Mouse (Mus musculus): Measurements from ENCODE around the gene Eml2. TPM values are rescaled to one million over a fixed set of nuclear protein-coding genes. Genes with fewer than 3 reads are reported as not detected.

Gene Eml2
- total RNA-seq, 2 experiments from 2014 or later, result 9.6 to 10.0 TPM

DNA sequence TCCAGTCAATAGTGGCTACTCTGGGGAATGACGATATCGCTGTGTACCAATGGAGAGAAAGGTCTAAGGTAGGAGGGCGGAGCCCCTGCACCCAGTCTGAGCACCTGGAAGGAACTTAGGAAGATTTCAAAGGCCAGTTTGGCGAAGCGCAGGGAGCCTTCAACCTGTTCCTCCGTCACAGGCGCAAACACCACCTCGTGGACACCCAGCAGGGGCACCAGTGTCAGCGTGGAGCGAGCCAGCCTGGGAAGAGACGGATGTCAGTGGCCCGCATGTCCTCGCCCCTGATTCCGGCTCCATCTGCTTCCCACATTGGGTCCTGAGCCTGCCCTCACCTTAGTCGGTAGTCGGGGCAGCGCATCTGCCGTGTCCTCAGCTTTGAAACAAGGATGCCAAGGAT, 16.8 kb upstream of the Eml2 start:
- no peak for DNase-seq
- intact Hi-C loops (cut with DNase I), result loop anchor here (5.0 kb wide), 1 partner anchor 48 kb away; no protein-coding TSS in a partner anchor

DNA sequence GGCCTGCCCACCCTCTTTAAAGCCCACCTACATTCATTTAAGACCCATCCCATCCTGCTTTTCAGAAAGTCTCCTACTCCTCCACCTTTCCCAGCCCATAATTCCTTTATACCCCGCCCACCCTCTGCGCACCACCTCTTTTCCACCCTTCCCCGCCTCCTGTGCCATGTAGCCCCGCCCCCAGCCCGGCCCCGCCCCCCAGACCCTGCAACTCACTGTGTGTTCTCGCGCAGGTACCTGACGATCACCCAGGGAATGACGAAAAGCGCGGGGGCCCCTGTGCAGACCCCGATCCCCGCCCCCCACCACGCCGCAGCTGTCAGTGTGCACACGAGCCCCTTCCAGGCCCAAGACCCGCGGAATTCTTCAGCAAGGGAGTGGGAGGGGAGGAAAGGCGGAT, 16.1 kb upstream of the Eml2 start:
- intact Hi-C loops (cut with DNase I), result no loop called here
- DNase-seq, result no peak

DNA sequence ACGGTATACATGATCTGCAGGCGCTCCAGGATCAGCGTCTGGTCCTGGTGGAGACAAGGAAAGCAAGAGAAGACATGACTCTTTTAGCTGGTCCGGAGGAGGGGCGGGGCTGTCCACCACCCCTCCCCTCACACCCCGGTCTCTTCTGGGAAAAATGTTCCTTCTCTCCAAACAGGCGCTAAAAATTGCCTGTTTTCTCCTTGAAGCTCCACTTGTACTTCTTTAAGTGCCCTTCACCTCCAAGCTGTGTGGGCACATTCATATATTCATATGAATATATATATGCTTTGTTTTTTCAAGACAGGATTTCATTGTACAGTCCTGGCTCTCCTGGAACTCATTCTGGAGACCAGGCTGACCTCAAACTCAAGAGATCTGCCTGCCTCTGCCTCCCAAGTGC, 13.3 kb upstream of the Eml2 start:
- DNase-seq, result no peak
- intact Hi-C loops (cut with DNase I), result no loop called here

DNA sequence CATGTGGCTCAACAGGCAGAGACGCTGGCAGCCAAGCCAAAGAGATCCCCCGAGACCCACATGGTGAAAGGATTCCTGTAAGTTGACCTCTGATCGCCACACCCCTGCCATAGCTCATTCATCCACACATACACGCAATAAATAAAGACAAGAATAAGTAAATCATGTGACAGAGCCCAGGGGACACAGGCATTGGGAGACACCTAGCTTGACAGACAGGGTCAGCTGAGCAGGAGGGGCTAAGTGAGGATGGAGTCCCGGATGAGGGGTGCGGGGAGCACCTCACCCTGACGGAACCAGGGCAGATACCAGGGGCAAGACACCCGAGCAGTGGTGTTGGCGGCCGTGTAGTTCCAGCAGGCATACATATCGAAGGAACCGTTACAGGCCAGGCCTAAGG, 12.5 kb upstream of the Eml2 start:
- intact Hi-C loops (cut with DNase I), result no loop called here
- DNase-seq, result no peak

DNA sequence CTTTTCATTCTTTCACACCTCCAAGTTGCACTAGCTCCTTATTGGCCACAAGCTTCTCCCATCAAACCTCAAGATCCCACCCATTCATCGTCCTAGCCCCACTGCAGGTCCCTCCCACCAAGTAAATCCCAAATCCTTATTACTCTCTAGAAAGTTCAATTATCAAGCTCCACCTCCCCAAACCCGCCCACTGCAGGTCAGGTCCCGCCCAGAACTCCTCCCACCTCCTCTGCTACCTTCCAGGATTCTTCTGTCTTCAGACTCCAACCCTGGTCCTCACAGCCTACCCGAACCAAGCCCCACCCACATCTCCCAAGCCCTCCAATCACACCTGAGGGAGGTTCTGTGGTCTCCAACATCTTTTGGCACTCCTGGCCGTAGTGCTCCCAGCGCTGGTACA, 12.0 kb upstream of the Eml2 start:
- DNase-seq, result no peak
- intact Hi-C loops (cut with DNase I), result no loop called here

DNA sequence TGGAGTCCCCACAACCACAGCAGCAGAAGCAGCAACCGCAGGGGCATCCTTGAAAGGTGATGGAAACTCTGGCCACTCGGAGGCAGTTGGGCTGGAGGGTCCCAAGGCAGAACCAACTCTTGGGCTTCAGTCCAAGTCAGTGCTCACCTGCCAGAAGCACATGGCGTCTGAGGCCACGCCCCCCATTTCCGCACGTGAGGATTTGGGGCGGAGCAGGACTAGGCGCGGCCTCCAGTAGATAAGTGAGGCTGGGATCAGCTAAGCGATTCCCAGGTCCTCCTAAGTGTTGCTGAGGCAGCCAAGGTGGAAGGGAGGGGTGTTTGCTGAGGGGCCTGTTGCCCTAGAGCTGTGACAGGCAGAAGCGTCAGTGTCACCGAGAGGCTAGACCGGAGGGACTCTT, 11.2 kb upstream of the Eml2 start:
- intact Hi-C loops (cut with DNase I), result no loop called here
- no peak for DNase-seq

DNA sequence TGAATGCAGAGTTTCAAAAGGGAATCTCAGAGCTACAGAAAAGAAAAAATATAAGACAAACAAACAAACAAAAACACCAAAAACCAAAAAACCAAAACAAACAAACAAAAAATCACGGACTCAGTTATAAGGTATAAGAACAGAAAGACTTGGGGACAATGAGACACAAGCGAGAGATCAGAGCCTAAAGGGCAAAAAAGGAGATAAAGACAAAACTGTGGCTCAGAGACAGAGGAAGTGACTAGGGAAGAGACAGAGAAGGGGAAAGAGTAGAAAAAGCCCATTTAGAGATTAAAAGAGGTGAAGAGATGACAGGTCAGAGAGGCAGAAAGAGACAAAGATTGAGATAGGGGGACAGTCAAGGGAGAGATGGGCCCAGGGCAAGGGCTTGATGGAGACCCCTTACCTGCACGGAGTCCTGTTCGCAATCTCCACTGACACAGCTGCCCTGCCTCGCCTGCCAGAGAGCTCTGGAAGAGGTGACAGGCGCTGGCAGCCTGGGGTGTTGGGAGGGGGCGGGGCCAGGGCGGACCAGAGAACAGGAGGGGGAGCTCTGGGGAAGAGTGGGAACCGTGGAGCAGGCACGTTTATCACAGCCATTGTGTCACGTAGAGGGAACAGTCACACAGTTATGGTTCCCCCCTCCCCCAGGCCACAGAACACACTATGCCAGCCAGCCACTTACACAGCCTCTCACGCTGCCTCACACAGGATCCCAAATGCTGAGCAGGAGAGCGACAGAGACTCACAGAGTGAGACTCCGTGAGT, 10.4 kb upstream of the Eml2 start, which contains the start of gene Gipr:
Gene Gipr (minus strand): TSS at position 472 of the 768 bp plus-strand sequence.
- intact Hi-C loops (cut with DNase I), result no loop called here
- no peak for DNase-seq

DNA sequence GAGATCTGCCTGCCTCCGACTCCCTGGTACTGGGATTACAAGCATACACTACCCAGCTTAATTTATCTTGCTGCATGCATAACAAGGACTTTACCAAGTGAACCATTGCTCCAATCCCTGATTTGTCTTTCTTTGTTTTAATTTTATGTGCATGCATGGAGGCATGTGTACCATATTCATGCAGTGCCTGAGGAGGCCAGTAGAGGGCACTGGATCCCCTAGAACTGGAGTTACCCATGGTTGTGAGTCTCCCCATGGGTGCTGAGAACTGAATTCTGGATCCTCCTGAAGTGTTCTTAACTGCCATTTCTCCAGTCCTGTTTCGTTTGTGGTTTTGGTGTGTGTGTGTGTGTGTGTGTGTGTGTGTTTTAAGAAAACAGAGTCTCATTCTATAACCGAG, 9.2 kb upstream of the Eml2 start:
- no peak for DNase-seq
- intact Hi-C loops (cut with DNase I), result no loop called here

DNA sequence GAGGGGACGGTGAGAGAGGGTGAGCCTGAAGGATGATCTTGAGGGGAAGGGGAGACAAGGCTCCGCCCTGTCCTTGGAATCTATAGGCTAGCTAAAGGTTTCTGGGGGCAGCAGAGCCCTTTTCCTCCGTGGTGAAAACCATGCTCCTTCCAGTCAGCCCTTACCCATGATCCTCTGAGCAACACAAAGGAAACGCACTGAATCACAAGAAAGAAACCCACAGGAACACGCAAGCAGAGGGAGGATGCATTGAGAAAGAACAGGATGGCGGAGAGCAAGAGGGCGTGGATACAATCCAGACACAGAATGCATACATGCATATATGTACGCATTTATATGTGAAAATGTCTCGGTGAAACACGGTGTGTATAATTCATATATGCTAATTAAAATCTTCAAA, 6.7 kb upstream of the Eml2 start:
- intact Hi-C loops (cut with DNase I), result no loop called here

DNA sequence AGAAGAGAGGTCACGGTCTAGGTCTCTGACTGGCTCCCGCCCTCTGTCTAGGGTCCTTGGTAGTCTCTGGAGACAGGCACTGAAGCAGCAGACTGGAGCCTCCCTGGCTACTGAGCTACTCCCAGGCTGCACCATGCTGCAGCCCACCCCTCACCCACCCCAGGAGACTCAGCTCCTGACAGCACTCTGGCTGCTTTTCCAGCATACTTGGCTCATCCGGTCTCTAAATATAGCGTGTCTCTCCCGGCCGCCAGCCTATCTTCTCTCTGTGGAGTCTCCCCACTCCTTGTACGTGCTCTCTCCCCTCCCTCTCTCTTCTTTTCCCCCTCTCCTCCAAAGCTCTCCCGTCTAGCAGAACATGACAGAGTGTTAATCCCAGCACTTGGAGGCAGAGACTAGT, 6.1 kb upstream of the Eml2 start:
- intact Hi-C loops (cut with DNase I), result no loop called here
- DNase-seq, result no peak

More for the DNA sequence above, 6.7 kb upstream of the Eml2 start:
- no peak for DNase-seq

DNA sequence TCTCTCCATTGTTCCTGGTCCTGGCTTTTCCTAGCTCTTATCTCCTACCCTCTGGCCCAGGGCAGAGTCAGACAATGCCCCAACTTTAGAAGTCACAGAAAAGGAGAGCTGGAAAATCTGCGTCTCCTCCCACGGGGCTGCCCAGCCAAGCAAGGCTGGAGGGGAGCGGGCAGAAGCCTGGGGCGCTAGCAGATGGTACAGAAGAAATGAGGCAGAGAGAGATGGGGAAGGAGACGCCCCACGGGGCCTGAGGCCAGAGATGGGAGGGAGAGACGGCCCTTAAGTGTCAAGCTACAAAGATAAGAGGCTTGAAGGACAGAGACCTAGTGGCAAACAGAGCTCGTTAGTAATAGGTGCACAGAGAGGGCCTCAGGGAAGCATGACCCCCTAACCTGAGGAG, 4.4 kb upstream of the Eml2 start:
- DNase-seq, result no peak
- intact Hi-C loops (cut with DNase I), result loop anchor here (2.0 kb wide), 1 partner anchor 15 kb away; no protein-coding TSS in a partner anchor

DNA sequence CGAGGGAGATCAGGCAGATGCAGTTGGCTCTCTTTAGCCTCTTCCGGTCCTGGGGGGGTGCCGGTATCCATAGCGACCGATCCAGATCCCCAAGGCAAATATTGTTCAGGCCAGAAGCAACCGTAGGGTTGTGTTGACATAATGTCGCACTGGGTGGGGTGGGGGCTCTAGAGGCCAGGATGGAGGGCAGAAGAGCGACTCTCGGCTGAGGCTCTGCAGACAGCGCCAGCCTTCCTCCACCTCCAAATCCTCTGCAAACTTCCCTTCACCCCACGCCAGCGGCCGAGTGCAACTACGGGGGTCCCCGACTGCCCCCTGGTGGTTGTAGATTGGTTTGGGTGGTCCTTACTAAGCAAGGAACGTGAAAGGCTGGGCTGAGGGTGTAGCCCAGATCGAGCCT, 3.3 kb upstream of the Eml2 start:
- intact Hi-C loops (cut with DNase I), result loop anchor here (2.0 kb wide), 1 partner anchor 16 kb away; no protein-coding TSS in a partner anchor
- DNase-seq, result peak; percentile 65 to 82

DNA sequence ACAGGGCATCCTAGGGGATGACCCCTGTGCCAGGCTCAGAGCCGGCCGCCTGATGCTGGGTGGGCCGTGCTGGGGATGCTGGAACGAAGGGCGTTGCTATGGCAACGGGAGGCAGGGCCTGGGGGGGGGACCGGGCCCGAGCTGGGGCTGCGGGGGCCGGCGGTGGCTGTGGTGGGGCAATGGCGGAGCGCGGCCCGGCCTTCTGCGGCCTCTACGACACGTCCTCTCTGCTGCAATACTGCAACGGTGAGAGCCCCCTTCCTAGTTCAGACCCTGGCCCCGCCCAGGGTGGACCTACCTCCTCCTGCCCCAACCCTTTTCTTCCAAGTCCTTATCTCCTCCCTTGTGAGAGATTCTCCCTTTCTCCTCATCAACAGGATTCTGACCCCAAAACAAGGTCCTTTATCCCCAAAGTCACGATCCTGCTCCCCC, 311 bp downstream of the Eml2 start:
- intact Hi-C loops (cut with DNase I), result loop anchor here (5.0 kb wide), 3 partner anchors 106 to 166 kb away; partner anchors contain the start of genes Ercc1, Ppm1n and Rtn2

DNA sequence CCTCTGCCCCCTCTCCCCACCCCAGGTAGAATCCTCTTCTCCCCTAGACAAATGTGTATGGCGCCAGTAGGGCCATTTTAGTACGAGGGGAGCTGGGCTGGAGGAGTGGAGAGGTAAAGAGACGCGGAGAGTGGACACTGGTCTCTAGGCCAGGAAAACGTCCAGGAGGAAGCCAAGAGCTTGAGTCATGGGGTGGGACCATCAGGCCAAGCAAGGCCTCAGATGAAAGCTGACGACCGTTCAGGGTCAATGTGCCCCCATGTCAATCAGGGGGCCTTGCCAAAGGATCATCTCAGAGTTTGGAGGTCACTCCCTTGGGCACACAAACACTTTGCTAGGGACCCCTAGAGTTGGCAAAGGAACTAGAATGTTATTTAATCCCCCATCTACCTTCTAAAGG, 995 bp downstream of the Eml2 start:
- intact Hi-C loops (cut with DNase I), result loop anchor here (5.0 kb wide), 3 partner anchors 105 to 165 kb away; partner anchors contain the start of genes Ercc1, Ppm1n and Rtn2
- DNase-seq, result no peak

More for the DNA sequence above, 311 bp downstream of the Eml2 start:
- no peak for DNase-seq

DNA sequence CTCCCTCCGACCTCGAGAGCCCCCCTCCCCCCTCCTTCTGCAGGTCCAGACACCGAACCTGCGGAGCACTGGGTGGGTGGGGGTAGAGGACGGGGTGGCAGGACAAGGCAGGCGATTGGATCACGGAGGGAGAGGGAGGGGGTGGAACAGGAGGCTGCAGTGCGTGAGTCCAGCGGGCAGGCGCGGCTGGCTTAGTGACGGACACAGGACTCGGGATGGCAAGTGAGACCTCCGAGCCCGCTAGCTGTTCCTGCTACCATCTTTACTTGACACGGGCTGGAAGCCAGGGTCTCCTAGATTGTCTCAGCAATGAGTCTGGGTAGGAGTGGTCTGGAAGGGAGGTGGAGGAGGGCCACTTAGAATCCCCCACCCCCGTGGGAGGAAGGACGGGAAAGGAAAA, 1.8 kb downstream of the Eml2 start:
- intact Hi-C loops (cut with DNase I), result loop anchor here (2.0 to 5.0 kb wide), 4 partner anchors 29 to 164 kb away; partner anchors contain the start of genes Ercc1, Ppm1n and Rtn2
- no peak for DNase-seq

DNA sequence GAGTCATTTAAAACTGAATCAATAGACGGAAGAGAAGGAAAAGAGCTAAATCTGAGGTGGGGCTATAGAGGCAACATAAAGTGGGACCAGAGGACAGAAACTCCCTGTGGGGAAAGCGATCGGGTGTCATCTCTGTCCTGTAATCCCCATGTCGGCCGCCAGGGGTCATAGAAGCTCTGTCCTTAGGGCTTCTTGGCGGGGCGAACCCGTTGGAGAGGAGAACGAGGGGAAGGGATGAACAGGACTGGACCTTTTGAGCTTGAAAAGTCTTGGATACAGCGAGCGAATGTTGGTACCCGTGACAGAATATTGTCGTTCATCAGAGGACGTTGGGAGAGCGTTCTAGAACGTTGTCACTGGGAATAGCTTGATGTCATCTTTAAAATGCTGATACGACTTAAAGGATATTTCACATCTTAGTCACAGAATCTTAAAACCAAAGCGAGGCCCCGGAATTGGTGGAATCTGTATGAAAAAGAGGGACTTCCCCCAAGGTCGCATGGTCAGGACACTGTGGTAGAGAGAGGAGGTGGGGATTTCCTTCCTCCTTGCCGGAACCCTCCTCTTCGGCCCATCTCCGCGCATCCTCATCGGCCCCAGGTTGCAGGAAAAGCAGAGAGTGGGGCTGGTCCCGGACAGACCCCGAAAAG, 2.3 kb downstream of the Eml2 start:
- DNase-seq, result peak; percentile 59 to 69
- intact Hi-C loops (cut with DNase I), result loop anchor here (2.0 to 5.0 kb wide), 4 partner anchors 28 to 164 kb away; partner anchors contain the start of genes Ercc1, Ppm1n and Rtn2

DNA sequence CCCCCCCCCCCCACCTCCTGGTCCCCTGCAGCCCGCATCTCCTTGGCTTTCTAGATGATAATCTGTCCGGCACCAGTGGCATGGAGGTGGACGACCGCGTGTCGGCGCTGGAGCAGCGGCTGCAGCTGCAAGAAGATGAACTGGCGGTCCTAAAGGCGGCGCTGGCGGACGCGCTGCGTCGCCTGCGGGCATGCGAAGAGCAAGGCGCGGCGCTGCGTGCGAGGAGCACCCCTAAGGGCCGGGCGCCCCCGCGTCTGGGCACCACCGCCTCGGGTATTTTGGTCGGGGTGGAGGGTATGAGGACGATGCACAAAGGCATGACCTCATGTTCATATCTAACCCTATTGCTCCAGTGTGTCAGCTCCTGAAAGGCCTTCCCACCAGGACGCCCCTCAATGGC, 3.0 kb downstream of the Eml2 start:
- peak; percentile 44 to 58 for DNase-seq
- intact Hi-C loops (cut with DNase I), result loop anchor here (2.0 to 5.0 kb wide), 4 partner anchors 28 to 163 kb away; partner anchors contain the start of genes Ercc1, Ppm1n and Rtn2

DNA sequence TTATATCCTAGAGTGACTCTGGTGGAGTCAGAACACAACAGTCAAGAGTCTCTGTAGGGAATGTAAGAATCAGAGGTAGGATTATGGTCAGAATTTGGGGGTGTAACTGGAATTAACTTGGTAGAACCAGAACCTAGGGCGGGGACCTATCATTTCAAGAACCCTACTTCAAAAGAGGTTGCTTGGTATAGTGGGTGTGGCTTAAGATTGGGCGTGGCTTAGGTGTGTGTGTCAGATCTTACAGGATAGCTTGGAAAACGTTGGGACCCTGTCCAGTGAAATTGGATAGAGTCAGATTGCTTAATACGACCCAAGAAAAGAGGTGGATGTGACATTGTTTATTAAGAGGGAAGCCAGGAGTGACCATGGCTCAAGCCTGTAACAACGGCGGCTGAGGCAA, 3.7 kb downstream of the Eml2 start:
- intact Hi-C loops (cut with DNase I), result loop anchor here (2.0 to 5.0 kb wide), 4 partner anchors 27 to 162 kb away; partner anchors contain the start of genes Ercc1, Ppm1n and Rtn2
- DNase-seq, result no peak

DNA sequence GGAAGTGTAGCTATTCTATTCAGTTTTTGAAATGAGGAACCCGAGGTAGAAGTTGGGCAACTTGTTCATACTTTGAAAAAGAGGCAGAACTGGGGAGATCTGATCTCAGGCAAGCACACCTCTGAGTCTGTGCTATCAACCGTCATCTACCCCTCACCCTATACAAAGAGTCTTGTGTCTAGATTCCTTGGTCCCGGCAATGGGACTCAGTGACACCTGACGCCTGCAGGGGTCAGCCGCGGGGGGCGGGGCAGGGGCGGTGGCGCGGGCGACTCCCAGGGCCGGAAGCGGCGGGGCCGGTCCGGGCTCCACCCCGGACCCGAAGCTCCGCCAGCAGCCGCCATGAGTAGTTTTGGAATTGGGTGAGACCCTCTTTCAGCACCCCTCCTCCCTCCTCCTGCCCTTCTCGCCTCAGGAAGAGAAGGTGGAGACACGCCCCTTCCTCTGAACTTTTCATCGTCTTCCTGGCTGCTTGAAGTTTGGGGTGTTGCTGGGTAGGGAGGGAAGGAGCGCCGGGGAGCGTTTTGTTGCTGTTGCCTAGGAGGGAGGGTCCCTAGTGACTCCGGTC, 4.7 kb downstream of the Eml2 start:
- intact Hi-C loops (cut with DNase I), result no loop called here
- DNase-seq, result no peak

DNA sequence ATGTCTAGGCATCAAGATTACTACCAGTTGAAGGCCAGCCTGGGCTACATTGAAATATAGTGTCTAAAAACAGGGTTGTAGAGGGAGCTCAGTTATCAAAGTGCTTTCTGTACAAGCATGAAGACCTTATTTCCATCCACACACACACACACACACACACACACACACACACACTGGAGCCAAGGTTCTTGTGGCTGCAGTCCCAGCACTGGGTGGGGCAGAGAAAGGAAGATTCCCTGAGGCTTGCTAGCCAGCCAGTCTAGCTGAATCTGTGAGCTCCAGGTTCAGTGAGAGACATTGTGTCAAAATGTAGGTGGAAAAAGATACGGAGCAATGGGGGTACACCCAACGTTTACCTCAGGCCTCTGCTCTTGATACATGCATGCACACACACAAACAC, 8.0 kb downstream of the Eml2 start:
- no peak for DNase-seq
- intact Hi-C loops (cut with DNase I), result no loop called here

DNA sequence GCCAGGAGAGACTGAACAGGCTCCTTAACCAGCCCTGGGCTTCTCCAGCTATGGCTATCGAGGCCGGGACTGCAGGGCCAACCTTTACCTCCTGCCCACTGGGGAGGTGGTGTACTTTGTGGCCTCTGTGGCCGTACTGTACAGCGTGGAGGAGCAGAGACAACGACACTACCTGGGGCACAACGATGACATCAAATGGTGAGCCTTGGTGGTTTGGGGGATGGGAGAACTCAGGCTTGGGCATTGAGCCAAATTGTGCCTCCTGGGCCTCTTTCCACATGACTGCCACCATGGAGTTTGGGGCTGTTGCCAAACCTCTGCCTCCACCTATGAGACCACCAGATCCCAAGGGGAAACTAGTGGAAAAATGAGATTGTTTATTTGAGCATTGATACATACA, 8.5 kb downstream of the Eml2 start:
- DNase-seq, result no peak
- intact Hi-C loops (cut with DNase I), result no loop called here
